Mouse (Mus musculus) small intestine, adult 2 months (tissue): ENCODE measurements around the gene Zfp39.

Source experiments
- CTCF ChIP-seq: fragments of 200-500 bp; IDR thresholded peaks from 2 replicates; pipeline ENCODE4 v1.5.1; 2012; ENCODE audit warnings: low read depth, mild to moderate bottlenecking, control low read depth, inconsistent platforms, low read length, moderate library complexity, mixed read lengths; ENCODE audit not compliant: insufficient replicate concordance, insufficient read length; ENCODE audit errors: extremely low read depth
- POLR2A ChIP-seq: fragments of 200-500 bp; IDR thresholded peaks from 2 replicates; pipeline ENCODE4 v1.6.1; 2012; ENCODE audit warnings: low read depth, mild to moderate bottlenecking, control low read depth, inconsistent platforms, low read length, moderate library complexity

DNA sequence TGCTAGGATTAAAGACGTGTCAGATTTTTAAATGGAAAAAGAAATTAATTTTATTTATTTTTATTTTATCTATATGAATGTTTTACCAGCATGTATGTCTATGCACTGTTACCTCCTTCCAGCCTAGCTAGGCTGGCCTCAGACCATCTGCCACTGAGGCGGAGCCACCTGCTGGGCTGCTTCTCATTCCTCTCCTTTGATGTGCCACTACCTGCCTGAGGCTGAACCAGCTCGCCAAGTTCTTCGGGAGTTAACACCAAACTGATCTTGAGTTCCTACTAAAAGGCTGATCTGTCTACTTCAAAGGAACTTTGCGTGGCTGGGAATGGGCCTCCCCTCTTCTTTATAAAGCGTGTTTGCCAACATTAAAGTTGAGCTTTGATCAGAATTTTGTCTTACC lies 9.6 kb downstream of the Zfp39 start:
- no peak for TF ChIP-seq CTCF
- TF ChIP-seq POLR2A = no peak
